Mouse (Mus musculus) bone marrow macrophage, adult 2 months (primary cell): Measurements from ENCODE around the gene Rcor2.

Source experiments
- CTCF ChIP-seq: IDR thresholded peaks from 2 replicates; pipeline ENCODE4 v1.5.1; 2012; ENCODE audit warnings: low read depth, mild to moderate bottlenecking, low read length, moderate library complexity
- POLR2A ChIP-seq: IDR thresholded peaks from 2 replicates; pipeline ENCODE4 v1.6.1; 2012; ENCODE audit warnings: mild to moderate bottlenecking, low read depth, low read length, borderline replicate concordance

- no peak for TF ChIP-seq CTCF
- TF ChIP-seq POLR2A: no peak
Measured at GRCm38 (mm10) chr19:7299052-7299451, 31.9 kb downstream of the Rcor2 start.
